Mouse (Mus musculus): Measurements from ENCODE around the gene Hsf2bp. TPM values are rescaled to one million over a fixed set of nuclear protein-coding genes. Genes with fewer than 3 reads are reported as not detected.

Gene Hsf2bp
- polyA plus RNA-seq, 1 experiment from 2014 or later: 0.69 TPM

- H3K9ac ChIP-seq (ENCODE audit: low read length): no peak overlapping the region
- no peak overlapping the region for H3K27ac ChIP-seq (ENCODE audit: low read depth, low read length)
- H3K4me1 ChIP-seq (ENCODE audit: control insufficient read depth, insufficient read depth, low read length): no peaks in the 10 kb centered on the region
- no peak overlapping the region for H3K4me2 ChIP-seq (ENCODE audit: low read depth)
- DNase-seq (ENCODE audit: low spot score) (no peak), ATAC-seq (ENCODE audit: insufficient read depth, low FRiP score, low TSS enrichment) (no peak)
- 71% methylated on average over 8 of the region's 8 CpGs for WGBS
- H3K4me3 ChIP-seq (ENCODE audit: low read depth, low read length): no peak overlapping the region
- no peaks in the 10 kb centered on the region for H3K9me3 ChIP-seq (ENCODE audit: control insufficient read depth, low read length)
- no peaks in the 10 kb centered on the region for H3K36me3 ChIP-seq (ENCODE audit: control insufficient read depth, insufficient read depth, low read length)
- H3K27me3 ChIP-seq (ENCODE audit: control insufficient read depth, insufficient read depth, low read length): no peaks in the 10 kb centered on the region
Observed at GRCm38 (mm10) chr17:32023088-32023487, 13.1 kb downstream of the Hsf2bp start.

- H3K4me1 ChIP-seq (ENCODE audit: control insufficient read depth, insufficient read depth, low read length): no peaks in the 10 kb centered on the region
- DNase-seq (ENCODE audit: low spot score): no peak
- no peak overlapping the region for H3K9ac ChIP-seq (ENCODE audit: low read length)
- ATAC-seq (ENCODE audit: insufficient read depth, low FRiP score, low TSS enrichment): no peak
- no peak overlapping the region for H3K27ac ChIP-seq (ENCODE audit: low read depth, low read length)
- 78% methylated on average over 6 of the region's 6 CpGs for WGBS
- no peaks in the 10 kb centered on the region for H3K27me3 ChIP-seq (ENCODE audit: control insufficient read depth, insufficient read depth, low read length)
- no peaks in the 10 kb centered on the region for H3K36me3 ChIP-seq (ENCODE audit: control insufficient read depth, insufficient read depth, low read length)
- no peak overlapping the region for H3K4me3 ChIP-seq (ENCODE audit: low read depth, low read length)
- H3K9me3 ChIP-seq (ENCODE audit: control insufficient read depth, low read length): no peaks in the 10 kb centered on the region
- H3K4me2 ChIP-seq (ENCODE audit: low read depth): no peak overlapping the region
Observed at GRCm38 (mm10) chr17:32022551-32022950, 13.6 kb downstream of the Hsf2bp start.

GRCm38 (mm10) chr17:32021981-32022380 is 14.2 kb downstream of the Hsf2bp start:
- no peak overlapping the region for H3K9ac ChIP-seq (ENCODE audit: low read length)
- DNase-seq (ENCODE audit: low spot score) (no peak), ATAC-seq (ENCODE audit: insufficient read depth, low FRiP score, low TSS enrichment) (no peak)
- H3K4me3 ChIP-seq (ENCODE audit: low read depth, low read length): no peak overlapping the region
- 92% methylated on average over 3 of the region's 3 CpGs for WGBS
- H3K27ac ChIP-seq (ENCODE audit: low read depth, low read length): no peak overlapping the region
- H3K36me3 ChIP-seq (ENCODE audit: control insufficient read depth, insufficient read depth, low read length): no peaks in the 10 kb centered on the region
- H3K4me2 ChIP-seq (ENCODE audit: low read depth): no peak overlapping the region
- no peaks in the 10 kb centered on the region for H3K4me1 ChIP-seq (ENCODE audit: control insufficient read depth, insufficient read depth, low read length)
- H3K27me3 ChIP-seq (ENCODE audit: control insufficient read depth, insufficient read depth, low read length): no peaks in the 10 kb centered on the region
- no peaks in the 10 kb centered on the region for H3K9me3 ChIP-seq (ENCODE audit: control insufficient read depth, low read length)

GRCm38 (mm10) chr17:32018127-32018894 is 17.8 kb downstream of the Hsf2bp start:
- ATAC-seq (ENCODE audit: insufficient read depth, low FRiP score, low TSS enrichment): no peak
- H3K9ac ChIP-seq (ENCODE audit: low read length): no peak overlapping the region
- 80% methylated on average over 5 of the region's 5 CpGs for WGBS
- H3K9me3 ChIP-seq (ENCODE audit: control insufficient read depth, low read length): no peaks in the 10 kb centered on the region
- no peak overlapping the region for H3K27ac ChIP-seq (ENCODE audit: low read depth, low read length)
- H3K4me2 ChIP-seq (ENCODE audit: low read depth): no peak overlapping the region
- H3K27me3 ChIP-seq (ENCODE audit: control insufficient read depth, insufficient read depth, low read length): no peaks in the 10 kb centered on the region
- DNase-seq (ENCODE audit: low spot score): no peak
- H3K36me3 ChIP-seq (ENCODE audit: control insufficient read depth, insufficient read depth, low read length): no peaks in the 10 kb centered on the region
- H3K4me1 ChIP-seq (ENCODE audit: control insufficient read depth, insufficient read depth, low read length): no peaks in the 10 kb centered on the region
- no peak overlapping the region for H3K4me3 ChIP-seq (ENCODE audit: low read depth, low read length)

GRCm38 (mm10) chr17:32016481-32016880 is 19.7 kb downstream of the Hsf2bp start:
- Histone ChIP-seq H3K9me3 (ENCODE audit: control insufficient read depth, low read length) (no peaks in the 10 kb centered on the region), H3K4me3 (ENCODE audit: low read depth, low read length) (no peak overlapping the region), H3K4me1 (ENCODE audit: control insufficient read depth, insufficient read depth, low read length) (no peaks in the 10 kb centered on the region), H3K27ac (ENCODE audit: low read depth, low read length) (no peak overlapping the region), H3K4me2 (ENCODE audit: low read depth) (no peak overlapping the region), H3K27me3 (ENCODE audit: control insufficient read depth, insufficient read depth, low read length) (no peaks in the 10 kb centered on the region), H3K9ac (ENCODE audit: low read length) (no peak overlapping the region), H3K36me3 (ENCODE audit: control insufficient read depth, insufficient read depth, low read length) (no peaks in the 10 kb centered on the region)
- WGBS: 91% methylated on average over 8 of the region's 8 CpGs
- DNase-seq (ENCODE audit: low spot score) (no peak), ATAC-seq (ENCODE audit: insufficient read depth, low FRiP score, low TSS enrichment) (no peak)

GRCm38 (mm10) chr17:32013659-32014058 is 22.5 kb downstream of the Hsf2bp start:
- no peak for ATAC-seq (ENCODE audit: insufficient read depth, low FRiP score, low TSS enrichment)
- Histone ChIP-seq H3K27ac (ENCODE audit: low read depth, low read length) (no peak overlapping the region), H3K27me3 (ENCODE audit: control insufficient read depth, insufficient read depth, low read length) (no peaks in the 10 kb centered on the region), H3K36me3 (ENCODE audit: control insufficient read depth, insufficient read depth, low read length) (no peaks in the 10 kb centered on the region), H3K4me2 (ENCODE audit: low read depth) (no peak overlapping the region), H3K4me3 (ENCODE audit: low read depth, low read length) (no peak overlapping the region), H3K9ac (ENCODE audit: low read length) (no peak overlapping the region), H3K4me1 (ENCODE audit: control insufficient read depth, insufficient read depth, low read length) (no peaks in the 10 kb centered on the region), H3K9me3 (ENCODE audit: control insufficient read depth, low read length) (no peaks in the 10 kb centered on the region)
- DNase-seq (ENCODE audit: low spot score): no peak

GRCm38 (mm10) chr17:32012254-32012653 is 23.9 kb downstream of the Hsf2bp start:
- Histone ChIP-seq H3K9ac (ENCODE audit: low read length) (no peak overlapping the region), H3K36me3 (ENCODE audit: control insufficient read depth, insufficient read depth, low read length) (no peaks in the 10 kb centered on the region), H3K4me1 (ENCODE audit: control insufficient read depth, insufficient read depth, low read length) (no peaks in the 10 kb centered on the region), H3K4me3 (ENCODE audit: low read depth, low read length) (no peak overlapping the region), H3K9me3 (ENCODE audit: control insufficient read depth, low read length) (no peaks in the 10 kb centered on the region), H3K27ac (ENCODE audit: low read depth, low read length) (no peak overlapping the region), H3K4me2 (ENCODE audit: low read depth) (no peak overlapping the region), H3K27me3 (ENCODE audit: control insufficient read depth, insufficient read depth, low read length) (no peaks in the 10 kb centered on the region)
- WGBS: 59% methylated on average over 3 of the region's 3 CpGs
- no peak for DNase-seq (ENCODE audit: low spot score)
- ATAC-seq (ENCODE audit: insufficient read depth, low FRiP score, low TSS enrichment): no peak

- no peak overlapping the region for H3K9ac ChIP-seq (ENCODE audit: low read length)
- H3K27ac ChIP-seq (ENCODE audit: low read depth, low read length): no peak overlapping the region
- DNase-seq (ENCODE audit: low spot score) (no peak), ATAC-seq (ENCODE audit: insufficient read depth, low FRiP score, low TSS enrichment) (no peak)
- H3K9me3 ChIP-seq (ENCODE audit: control insufficient read depth, low read length): no peaks in the 10 kb centered on the region
- H3K4me3 ChIP-seq (ENCODE audit: low read depth, low read length): no peak overlapping the region
- H3K4me2 ChIP-seq (ENCODE audit: low read depth): no peak overlapping the region
- 83% methylated on average over 6 of the region's 6 CpGs for WGBS
- no peaks in the 10 kb centered on the region for H3K4me1 ChIP-seq (ENCODE audit: control insufficient read depth, insufficient read depth, low read length)
- no peaks in the 10 kb centered on the region for H3K36me3 ChIP-seq (ENCODE audit: control insufficient read depth, insufficient read depth, low read length)
- no peaks in the 10 kb centered on the region for H3K27me3 ChIP-seq (ENCODE audit: control insufficient read depth, insufficient read depth, low read length)
Observed at GRCm38 (mm10) chr17:32011694-32012093, 24.5 kb downstream of the Hsf2bp start.

GRCm38 (mm10) chr17:32006800-32007199 is 29.3 kb downstream of the Hsf2bp start:
- Histone ChIP-seq H3K27me3 (ENCODE audit: control insufficient read depth, insufficient read depth, low read length) (no peaks in the 10 kb centered on the region), H3K27ac (ENCODE audit: low read depth, low read length) (no peak overlapping the region), H3K9me3 (ENCODE audit: control insufficient read depth, low read length) (no peaks in the 10 kb centered on the region), H3K36me3 (ENCODE audit: control insufficient read depth, insufficient read depth, low read length) (no peaks in the 10 kb centered on the region), H3K4me1 (ENCODE audit: control insufficient read depth, insufficient read depth, low read length) (no peaks in the 10 kb centered on the region), H3K4me3 (ENCODE audit: low read depth, low read length) (no peak overlapping the region), H3K9ac (ENCODE audit: low read length) (no peak overlapping the region), H3K4me2 (ENCODE audit: low read depth) (no peak overlapping the region)
- no peak for ATAC-seq (ENCODE audit: insufficient read depth, low FRiP score, low TSS enrichment)
- 85% methylated on average over 5 of the region's 5 CpGs for WGBS
- no peak for DNase-seq (ENCODE audit: low spot score)

Data from neural tube, embryonic 11.5 days (tissue).